Mouse (Mus musculus): ENCODE data around the gene Pdzd2.

GRCm38 (mm10) chr15:12710036-12710435 lies 29.7 kb downstream of the Pdzd2 start:
- TF ChIP-seq POLR2A (IDR thresholded peaks at IDR 0.05; ENCODE audit: borderline replicate concordance, extremely low read depth, low read depth, low read length) (no peak), CTCF (IDR thresholded peaks at IDR 0.05; ENCODE audit: insufficient read depth, low read length) (no peak)

All from lung, adult 2 months (tissue).